Mouse (Mus musculus) left cerebral cortex, postnatal 4 days (tissue): ENCODE data around the gene Urad. TPM values are rescaled to one million over a fixed set of nuclear protein-coding genes. Genes with fewer than 3 reads are reported as not detected.
A peak's percentile ranks its signal among the peaks of the same experiment; 100 is the strongest.

ENCODE experiments used
- DNase-seq: peaks from one replicate; pipeline ENCODE4 v3.0.0-alpha.2; 2022
- intact Hi-C: fragments of 180-260 bp; cut with DNase I; formaldehyde crosslinking; loops from one replicate; pipeline ENCODE4 v1.15.1; 2025
- total RNA-seq, 2 experiments: library from RNA; stranded (reverse); gene quantifications; 2 replicates each; pipeline ENCODE4 v1.2.3; 2021

Gene Urad
- total RNA-seq: not detected

DNA sequence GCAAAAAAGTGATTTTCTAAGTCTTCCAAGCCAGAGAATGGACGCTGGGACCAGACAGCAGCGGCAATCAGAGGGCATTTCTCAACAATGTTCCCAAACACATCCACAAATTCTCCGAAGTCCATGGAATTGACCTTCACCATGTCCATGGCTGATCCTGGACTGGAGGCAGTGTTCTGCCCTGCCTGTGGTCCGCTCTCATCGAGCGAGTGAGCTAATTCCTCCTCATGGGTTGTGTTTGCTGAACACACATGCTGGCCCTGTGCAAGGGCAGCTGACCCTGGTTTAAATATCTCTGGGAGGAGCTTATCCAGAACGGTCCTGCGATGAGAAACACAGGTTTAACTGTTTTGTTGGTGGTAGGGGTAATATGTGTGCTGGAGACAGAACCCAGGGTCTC is at the start of gene Urad:
Urad (minus strand) TSS at position 258 of the 400 bp plus-strand sequence.
- DNase-seq: no peak
- intact Hi-C loops: loop anchor here (10.0 kb wide), 1 partner anchor 523 kb away; no protein-coding TSS in a partner anchor

DNA sequence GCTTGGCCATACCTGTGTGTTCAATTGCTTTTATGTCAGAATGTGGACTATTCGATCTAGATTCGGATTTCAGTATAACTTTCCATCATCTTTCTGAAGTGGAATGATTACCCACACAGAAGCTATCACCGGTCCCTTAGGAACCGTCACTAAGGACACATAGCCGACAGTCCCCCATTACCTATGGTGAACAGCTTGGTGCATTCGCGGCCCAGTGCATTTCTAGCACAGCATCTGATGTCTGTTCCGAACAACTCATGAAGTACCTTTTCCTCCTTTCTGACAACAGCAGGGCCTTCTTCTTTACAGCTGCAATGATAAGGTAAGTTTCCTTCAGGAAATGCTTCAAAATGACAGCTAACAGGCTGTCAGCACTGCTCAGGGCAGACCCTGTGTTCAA is 48.0 kb upstream of the Urad start:
- DNase-seq: peak; percentile 24
- intact Hi-C loops: no loop called here

DNA sequence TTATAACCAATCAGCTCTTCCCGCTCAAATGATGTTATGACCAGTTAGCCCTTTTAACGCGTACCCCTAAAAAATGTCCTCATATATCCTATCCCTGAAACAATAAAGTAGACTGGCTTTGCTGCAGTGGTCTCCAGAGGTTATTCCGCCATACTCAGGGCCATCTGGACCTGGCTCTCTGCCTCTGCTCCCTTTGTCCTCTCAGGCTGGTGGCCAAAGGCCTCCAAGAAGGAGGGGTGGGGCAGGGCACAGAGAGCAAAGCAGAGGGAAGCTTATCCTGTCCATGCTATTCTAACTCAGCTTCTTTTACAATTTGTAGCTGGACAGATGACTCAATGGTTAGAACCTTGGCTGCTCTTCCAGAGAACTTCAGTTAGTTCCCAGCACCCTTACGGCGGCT is 46.0 kb upstream of the Urad start:
- intact Hi-C loops: no loop called here
- DNase-seq: peak; percentile 67

DNA sequence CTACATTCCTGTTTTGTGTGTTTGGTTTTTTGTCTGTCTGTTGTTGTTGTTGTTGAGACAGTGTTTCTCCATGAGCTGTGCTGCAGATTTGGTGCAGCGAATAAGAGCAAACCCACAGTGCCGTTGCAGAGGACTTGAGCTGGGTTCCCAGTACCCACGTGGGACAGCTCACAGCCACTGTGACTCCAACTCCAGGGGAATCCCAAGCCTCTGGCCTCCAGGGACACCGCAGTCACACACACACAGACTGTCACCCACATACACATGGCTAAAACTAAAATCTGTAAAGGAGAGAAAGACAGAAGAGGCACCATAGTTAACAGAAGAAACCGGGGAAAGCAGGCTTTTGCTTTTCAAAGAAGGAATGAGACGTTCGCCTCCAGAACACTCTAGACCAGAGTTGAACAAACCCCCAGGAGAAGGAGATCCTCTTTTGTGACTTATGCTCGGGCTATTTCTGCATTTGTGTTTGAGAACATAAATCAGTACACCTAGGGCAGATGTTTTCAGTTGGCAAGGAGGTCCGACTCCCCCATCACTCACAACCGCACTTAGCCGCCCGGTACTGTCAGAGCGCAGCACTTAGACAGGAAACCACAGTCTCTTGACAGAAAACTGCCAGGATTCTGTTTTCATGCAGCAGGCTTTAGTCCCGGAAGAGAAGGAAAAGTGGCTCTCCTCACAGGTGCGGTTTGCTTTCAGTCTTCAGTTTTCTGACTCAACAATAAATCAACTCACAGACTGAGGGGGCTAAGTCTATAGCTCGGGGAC is 43.9 kb upstream of the Urad start:
- intact Hi-C loops: no loop called here

DNA sequence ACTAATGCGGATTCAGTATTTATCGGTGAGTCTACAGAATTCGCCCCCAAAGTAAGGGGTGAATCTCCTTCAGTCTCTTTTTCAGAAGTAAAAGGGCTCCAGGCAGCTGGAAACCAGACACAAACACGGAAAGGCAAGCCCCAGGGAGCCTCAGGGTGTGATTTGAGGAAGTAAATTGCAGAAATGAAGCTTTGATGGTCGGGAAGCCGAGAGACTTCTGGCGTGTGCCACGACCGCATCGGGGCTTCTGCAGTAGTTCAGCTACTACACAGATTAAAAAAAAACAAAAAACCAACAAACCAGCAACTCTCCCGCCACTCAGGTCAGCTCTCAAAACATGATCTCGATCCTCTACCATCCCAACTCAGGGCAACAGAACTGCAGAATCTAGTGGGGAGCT is 40.8 kb upstream of the Urad start:
- intact Hi-C loops: no loop called here
- DNase-seq: no peak

More for the DNA sequence above, 43.9 kb upstream of the Urad start:
- DNase-seq: no peak

DNA sequence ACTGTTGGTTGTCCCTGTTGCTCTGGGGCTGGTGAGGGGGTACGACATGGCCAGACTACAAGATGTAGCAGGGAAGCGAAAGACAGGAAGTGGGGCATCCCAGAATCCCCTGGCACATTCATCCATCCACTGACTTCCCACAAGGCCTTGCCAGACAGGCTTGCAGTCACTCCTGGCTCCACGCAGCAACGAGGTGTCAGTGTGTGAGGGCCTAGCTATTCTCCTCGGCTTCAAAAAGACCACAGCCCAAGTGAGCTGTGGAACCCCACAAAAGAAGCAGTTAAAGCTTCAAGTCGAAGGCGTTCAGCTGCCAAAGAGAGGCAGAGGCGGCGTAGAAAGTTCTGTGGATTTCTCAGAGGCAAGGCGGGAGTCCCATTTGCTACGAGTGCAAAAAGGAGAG is 36.2 kb upstream of the Urad start:
- DNase-seq: no peak
- intact Hi-C loops: no loop called here

DNA sequence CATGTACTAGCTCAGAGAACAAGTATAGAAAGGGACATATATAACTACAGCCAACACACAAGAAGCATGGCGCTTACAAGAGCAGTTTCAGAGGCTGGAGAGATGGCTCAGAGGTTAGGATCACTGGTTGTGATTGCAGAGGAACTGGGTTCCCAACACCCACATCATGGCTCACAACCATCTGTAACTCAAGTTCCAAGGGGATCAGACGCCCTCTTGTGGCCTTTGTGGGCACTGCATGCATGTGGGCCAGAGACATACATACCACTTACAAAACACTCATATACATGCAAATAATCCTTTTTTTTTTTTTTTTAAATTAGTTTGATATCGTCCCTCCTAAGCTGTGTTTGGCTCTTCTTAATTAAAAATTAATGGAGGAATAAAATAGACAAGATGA is 35.3 kb upstream of the Urad start:
- no peak for DNase-seq
- intact Hi-C loops: no loop called here

DNA sequence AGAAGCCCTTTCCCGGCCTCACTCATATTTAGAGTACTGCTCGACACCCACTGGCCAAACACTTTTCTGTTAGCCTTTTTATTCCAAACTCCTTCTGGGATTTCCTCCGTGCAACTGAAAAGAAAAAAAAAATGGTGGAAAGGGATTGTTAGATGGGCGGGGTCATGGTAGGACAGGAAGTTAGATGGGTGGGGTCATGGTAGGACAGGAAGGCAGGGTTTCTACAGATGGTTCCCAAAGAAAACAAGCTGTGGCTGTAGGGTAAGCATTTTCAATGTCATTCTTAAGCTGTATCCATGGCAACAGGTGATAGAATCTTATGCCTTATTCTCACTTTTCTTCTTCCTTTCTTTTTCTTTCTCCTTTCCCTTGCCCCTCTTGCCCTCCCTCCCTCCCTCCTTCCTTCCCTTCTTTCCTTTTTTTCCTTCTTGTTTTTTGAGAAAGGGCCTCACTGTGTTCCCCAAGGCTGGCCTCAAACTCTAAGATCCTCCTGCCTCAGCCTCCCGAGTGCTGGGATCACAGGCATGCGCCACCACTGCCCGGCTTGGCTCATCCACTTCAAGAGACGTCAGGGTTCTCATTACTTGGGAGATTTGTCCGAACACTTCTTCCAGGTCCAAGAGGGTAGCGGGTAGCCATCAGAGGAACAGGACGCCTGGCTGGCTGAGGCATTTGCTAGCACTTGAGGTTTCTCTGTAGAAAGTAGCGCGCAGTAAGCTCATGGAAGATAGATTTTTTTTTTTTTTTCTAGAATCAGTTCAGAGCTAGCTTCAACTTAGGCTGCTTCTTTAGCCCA is 34.2 kb upstream of the Urad start:
- DNase-seq: no peak
- intact Hi-C loops: no loop called here

DNA sequence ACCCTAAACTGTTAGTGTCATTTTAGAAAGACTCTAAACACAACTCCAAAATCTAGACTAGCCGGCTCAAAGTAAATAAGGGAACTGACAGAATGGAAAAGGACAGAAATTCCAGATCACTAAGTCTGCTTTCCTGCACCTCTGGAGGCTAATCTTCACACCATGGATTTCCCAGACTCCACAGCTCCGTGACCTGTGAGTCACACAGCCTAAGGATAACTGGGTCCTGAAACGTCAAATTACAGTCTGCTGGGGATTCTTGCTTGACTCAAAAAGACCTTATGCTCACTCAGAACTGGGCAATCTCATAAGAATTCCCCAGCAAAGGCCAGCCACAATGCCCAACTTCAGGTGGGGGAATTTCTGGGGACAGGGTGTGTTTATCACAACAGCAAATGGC is 33.5 kb upstream of the Urad start:
- DNase-seq: no peak

DNA sequence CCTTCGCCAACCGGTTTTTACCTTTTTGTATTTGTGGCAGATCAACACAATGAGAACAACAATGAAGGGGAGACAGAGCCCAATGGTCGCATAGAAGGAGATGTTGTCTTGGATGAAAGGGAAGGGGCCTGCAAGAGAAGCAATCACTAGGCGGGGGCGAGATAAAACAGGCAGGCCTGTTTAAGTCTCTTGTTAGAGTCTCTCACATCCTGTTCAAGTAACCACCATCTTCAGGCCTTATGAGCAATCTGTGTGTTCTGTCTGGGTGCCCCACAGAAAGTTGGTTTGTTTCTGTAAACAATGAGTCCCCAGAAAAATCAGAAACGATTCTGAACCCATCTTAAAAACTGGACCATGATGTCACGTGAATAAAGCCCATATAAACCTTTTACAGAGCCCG is 32.7 kb upstream of the Urad start:
- intact Hi-C loops: no loop called here
- DNase-seq: no peak

More for the DNA sequence above, 33.5 kb upstream of the Urad start:
- intact Hi-C loops: no loop called here

DNA sequence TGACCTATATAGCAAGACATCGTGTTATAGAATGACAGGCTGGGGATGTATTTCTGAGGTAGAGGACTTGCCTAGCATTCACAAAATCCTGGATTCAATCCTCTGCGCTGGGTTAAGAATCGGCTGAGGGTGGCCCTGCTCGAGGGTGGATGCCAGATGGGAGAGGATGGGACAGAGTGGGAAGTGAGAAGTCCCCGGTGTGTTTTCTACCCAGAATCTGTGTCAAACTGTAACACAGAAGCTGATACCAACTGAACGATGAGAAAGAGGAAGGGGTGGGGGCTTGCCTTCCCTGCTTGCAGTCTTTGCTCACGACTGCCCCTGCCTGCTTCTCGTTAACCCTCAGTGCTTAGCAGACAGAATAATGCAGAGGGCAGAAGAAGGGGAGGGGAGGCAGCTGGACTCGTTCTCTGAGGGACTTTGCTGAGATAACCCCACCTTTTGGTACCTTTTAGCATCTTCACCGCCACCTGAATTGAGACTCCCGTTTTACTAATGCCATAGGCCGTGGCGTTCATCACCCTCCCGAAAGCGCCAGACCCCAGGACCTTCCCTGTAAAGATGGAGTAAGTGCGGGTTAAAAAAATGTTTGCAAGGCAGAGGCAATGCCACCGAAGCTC is 32.0 kb upstream of the Urad start:
- DNase-seq: no peak
- intact Hi-C loops: no loop called here

DNA sequence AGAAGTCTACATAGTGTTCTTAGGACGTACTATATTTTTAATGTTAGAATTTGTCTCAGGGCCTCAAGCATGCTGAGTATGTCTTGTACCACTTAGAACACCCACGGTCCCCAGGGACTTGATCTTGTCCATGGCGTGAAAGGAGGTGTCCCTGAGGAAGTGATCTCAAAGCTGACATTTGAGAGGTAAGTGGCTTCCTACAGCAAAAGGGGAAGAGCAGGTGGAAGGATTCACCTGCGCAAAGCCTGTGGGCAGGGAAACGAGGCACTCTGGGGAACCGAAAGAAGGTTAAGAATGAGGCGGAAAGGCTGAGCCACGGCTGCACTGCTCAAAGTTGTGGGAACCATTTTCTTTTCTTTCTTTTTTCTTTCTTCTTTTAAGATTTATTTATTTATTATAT is 29.7 kb upstream of the Urad start:
- intact Hi-C loops: no loop called here
- DNase-seq: no peak

DNA sequence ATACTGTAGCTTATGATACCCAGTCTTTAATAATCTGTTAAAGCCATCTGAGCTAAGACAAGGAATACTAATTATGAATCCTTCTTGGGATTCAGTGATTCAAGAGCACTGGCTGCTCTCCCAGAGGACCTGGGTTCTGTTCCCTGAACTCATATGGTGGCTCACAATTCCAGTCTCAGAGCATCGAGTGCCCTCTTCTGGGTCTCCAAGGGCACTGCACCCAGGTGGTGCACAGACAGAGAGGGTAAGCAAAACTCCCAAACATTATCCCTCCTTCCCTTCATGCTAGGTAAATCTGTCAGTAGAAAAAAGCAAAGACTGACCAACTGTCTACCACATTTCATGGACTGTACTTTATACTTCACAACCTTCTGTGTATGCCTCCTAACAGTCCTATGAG is 23.7 kb upstream of the Urad start:
- intact Hi-C loops: no loop called here

DNA sequence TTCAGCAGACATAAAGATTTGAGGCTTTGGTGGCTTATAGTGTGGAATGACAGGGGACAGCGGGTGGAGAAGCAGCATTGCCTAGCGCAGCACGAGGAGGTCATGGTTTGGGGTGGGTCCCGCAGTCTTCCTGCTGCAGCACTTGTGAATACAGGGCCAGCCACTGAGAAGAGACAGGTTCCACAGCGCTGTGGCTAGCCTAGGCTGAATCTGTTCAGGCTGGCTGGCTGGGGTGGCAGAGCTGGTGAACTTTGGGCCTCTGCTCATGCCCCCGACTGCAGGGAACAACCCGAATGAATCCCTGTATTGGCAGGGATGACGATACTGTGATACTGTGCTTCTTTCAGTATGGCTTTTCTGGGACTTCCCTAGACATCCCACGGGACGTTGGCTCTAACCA is 21.7 kb upstream of the Urad start:
- no peak for DNase-seq
- intact Hi-C loops: no loop called here

More for the DNA sequence above, 23.7 kb upstream of the Urad start:
- no peak for DNase-seq

DNA sequence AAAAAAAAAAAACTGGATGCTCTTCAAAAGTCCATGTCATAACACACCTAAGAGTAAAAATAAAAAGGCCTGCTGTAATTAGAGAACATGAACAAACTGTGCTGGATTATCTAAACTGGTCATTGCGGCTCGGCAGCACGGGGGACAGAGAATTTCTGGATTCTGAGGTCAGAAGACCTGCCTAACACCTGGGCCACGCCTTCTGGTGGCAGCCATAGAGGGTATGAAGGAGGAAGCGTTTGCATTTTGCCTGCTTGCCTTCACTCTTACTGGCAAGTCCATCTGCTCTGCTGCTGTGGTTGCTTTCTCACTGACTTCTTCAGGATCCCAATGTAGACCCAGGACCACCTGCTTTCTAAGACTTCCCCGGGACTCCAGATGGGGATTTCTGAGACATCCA is 20.7 kb upstream of the Urad start:
- intact Hi-C loops: no loop called here
- no peak for DNase-seq

DNA sequence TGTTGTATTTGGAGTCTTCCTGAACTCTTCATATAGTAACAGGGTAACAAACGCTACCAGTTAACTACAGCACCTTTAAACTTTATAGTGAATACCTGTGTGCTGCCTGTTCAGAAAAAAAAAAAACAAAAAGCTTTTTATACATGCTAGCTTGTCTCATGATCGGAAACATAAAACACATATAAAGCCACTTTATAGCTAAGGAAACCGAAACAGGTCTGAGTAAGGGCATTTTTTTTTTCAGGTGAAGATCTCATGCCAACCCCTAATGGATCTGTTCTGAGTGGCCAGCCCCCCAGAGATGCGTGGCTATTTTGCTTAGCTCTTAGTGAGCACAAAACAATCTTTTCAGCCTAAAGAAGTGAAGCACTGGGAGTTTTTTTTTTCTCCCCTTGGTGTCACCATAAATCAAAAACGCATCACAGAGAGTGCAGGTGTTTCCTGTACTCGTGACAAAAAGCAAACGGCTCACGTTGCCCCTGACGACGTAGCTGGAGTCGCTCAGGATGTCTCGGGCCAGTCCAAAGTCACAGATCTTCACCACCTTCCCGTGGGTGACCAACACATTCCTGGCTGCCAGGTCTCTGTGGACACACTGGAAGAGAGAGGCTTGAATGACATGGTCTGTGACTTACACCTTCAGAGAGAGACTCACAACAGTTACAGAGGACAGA is 18.6 kb upstream of the Urad start:
- DNase-seq: no peak
- intact Hi-C loops: no loop called here

DNA sequence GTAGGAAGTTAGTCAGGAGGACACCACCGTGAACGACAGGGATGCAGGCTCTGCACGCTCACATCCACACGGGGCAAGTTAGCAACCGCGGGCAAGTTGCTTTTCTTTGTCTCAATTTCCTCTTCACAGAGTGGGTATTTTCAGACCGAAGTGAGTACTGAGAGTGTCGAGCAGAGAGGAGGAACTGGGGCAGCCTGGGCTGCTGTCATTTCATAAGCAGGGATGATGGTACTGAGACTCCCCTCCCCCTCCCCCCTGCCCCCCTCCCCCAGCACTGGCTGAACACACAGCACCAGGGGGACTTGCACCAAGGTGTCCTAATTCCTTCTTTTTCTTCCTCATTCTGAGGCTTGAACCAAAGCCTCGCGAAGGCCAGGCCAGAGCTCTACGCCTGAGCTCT is 17.3 kb upstream of the Urad start:
- DNase-seq: no peak
- intact Hi-C loops: no loop called here

DNA sequence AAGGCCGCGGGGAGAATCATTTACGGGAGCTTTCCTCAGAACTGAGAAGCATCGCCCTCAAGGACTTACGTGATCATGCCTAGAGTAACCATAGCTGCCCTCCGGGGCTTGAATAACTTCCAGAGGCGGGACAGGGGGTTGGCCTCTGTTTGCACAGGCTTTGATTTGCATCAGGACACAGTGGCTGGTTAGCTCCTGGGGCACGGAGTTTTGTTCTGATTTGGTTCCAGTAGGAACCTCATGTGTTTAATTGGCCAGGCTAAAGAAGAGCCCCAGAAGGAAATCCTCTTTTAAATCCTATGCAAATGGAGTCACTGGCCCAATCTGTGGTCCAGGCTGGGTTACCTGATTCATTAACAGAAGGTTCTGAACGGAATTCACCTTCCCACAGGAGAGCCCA is 16.7 kb upstream of the Urad start:
- intact Hi-C loops: no loop called here
- no peak for DNase-seq

DNA sequence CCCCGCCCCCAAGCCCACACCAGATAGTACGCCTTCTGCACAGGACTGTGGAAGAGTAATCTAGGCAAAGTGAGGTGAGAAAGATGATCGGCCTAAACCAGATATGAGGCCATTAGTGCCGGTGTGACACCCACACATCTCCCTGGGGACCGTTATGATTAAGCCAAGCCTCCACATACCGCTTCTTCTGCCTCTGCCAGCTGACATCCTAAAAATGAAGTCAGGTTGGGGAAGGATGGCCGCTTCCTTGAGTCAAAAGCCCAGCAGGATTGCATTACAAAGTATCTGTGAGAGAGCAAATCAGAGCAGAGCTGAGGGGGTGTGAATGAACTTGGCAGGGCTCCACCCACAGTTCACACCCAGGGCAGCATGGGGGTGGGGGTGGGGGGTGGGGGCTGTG is 10.5 kb upstream of the Urad start:
- DNase-seq: no peak
- intact Hi-C loops: no loop called here

DNA sequence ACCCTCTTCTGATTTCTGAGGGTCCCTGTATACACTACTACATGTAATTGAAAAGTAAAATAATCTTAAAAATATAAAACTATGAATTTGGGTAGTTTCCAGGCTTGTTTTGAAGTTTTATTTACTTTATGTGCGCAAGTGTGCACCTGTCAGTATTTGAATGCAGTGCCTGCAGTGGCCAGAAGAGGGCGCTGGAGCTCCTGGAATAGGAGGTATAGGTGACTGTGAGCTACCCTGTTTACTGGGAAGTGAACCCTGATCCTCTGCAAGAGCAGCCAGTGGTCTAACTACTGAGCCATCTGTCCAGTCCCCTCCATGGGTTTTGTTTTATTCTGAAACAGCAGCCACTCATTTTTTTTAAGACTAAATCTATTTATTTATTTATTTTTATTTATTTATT is 9.3 kb upstream of the Urad start:
- DNase-seq: peak; percentile 65
- intact Hi-C loops: no loop called here

DNA sequence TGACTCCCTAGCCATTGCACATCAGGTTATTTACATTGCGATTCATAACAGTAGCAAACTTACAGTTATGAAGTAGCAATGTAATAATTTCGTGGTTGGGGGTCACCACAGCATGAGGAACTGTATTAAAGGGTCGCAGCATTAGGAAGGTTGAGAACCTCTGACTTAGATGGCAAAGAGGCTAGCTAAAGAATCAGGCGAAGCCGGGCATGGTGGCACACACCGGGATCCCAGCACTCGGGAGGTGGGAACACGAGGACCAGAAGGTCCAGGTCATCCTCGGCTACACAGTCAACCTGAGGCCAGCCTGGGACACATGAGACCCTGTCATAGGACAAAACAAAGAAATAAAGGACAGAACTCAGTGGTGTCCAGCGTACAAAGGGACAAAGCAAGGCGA is 7.7 kb upstream of the Urad start:
- DNase-seq: no peak
- intact Hi-C loops: loop anchor here (10.0 kb wide), 1 partner anchor 515 kb away; no protein-coding TSS in a partner anchor
